Mouse (Mus musculus) CH12.LX (cell line): ENCODE results near the gene Wdr5. TPM values are rescaled to one million over a fixed set of nuclear protein-coding genes. Genes with fewer than 3 reads are reported as not detected.

ENCODE experiments used
- DNase-seq: peaks from one replicate; pipeline ENCODE4 v3.0.0-alpha.2; 2013; ENCODE audit errors: extremely low read depth
- H3K27ac ChIP-seq: 2 replicates; pipeline ENCODE4 v1.5.1; 2012; ENCODE audit warnings: low read depth, mild to moderate bottlenecking, control low read depth, moderate library complexity; ENCODE audit not compliant: insufficient read depth
- H3K27me3 ChIP-seq: replicated peaks from 2 replicates; pipeline ENCODE3; 2012; ENCODE audit warnings: inconsistent platforms
- H3K36me3 ChIP-seq, 2 experiments: replicated peaks in 1 of 2; 2 replicates each; pipeline versions ENCODE3 to v1.6.1; 2012; ENCODE audit warnings: inconsistent platforms in 1 of 2, low read length in 1 of 2, mild to moderate bottlenecking in 1 of 2, mixed read lengths in 1 of 2, moderate library complexity in 1 of 2; ENCODE audit not compliant: control insufficient read depth in 1 of 2, insufficient read depth in 1 of 2
- H3K4me1 ChIP-seq, 2 experiments: 2 replicates each; pipeline ENCODE4 v1.6.1; 2012; ENCODE audit warnings: inconsistent platforms in 1 of 2, moderate library complexity in 1 of 2; ENCODE audit not compliant: insufficient read depth in 2 of 2, control insufficient read depth in 1 of 2
- H3K4me2 ChIP-seq: 2 replicates; pipeline ENCODE4 v1.6.1; 2012; ENCODE audit warnings: low read depth, mild to moderate bottlenecking, control low read depth; ENCODE audit not compliant: poor library complexity, insufficient read depth, severe bottlenecking
- H3K4me3 ChIP-seq, 3 experiments: fragments of 150-350 bp in 1 of 3; sonication (generic) in 1 of 3; replicated peaks in 1 of 3; 2 replicates each; pipeline versions ENCODE3 to v1.5.1; 2011 to 2012; ENCODE audit warnings: low read depth in 2 of 3, low read length in 2 of 3, mild to moderate bottlenecking in 2 of 3, moderate library complexity in 2 of 3, control low read depth in 1 of 3, improper control_type of control experiment in 1 of 3, inconsistent platforms in 1 of 3, mixed read lengths in 1 of 3; ENCODE audit not compliant: poor library complexity in 1 of 3
- H3K79me2 ChIP-seq: replicated peaks from 2 replicates; pipeline ENCODE4 v1.6.1; 2012; ENCODE audit warnings: mild to moderate bottlenecking, moderate library complexity; ENCODE audit not compliant: control insufficient read depth, poor library complexity, insufficient read depth, severe bottlenecking; ENCODE audit errors: extremely low read depth
- H3K9ac ChIP-seq: 2 replicates; pipeline ENCODE4 v1.6.1; 2012; ENCODE audit warnings: low read depth, mild to moderate bottlenecking, control low read depth, moderate library complexity; ENCODE audit not compliant: insufficient read depth
- H3K9me3 ChIP-seq: replicated peaks from 2 replicates; pipeline ENCODE3; 2012; ENCODE audit warnings: low read length, inconsistent platforms, mixed read lengths
- CHD2 ChIP-seq: IDR thresholded peaks from 2 replicates; pipeline ENCODE4 v1.6.1; 2011; ENCODE audit warnings: low read length, improper control_type of control experiment
- CTCF ChIP-seq, 2 experiments: IDR thresholded peaks in 1 of 2; conservative IDR thresholded peaks in 1 of 2; 2 replicates each; pipeline ENCODE4 v1.5.1; 2011 to 2012; ENCODE audit warnings: low read depth in 2 of 2, low read length in 2 of 2, improper control_type of control experiment in 1 of 2, inconsistent platforms in 1 of 2, mild to moderate bottlenecking in 1 of 2, moderate library complexity in 1 of 2
- ETS1 ChIP-seq: conservative IDR thresholded peaks from 2 replicates; pipeline ENCODE4 v1.6.1; 2012; ENCODE audit warnings: low read depth, mild to moderate bottlenecking, inconsistent platforms, low read length, improper control_type of control experiment, moderate library complexity
- HCFC1 ChIP-seq: IDR thresholded peaks from 2 replicates; pipeline ENCODE4 v1.6.1; 2012; ENCODE audit warnings: low read depth, mild to moderate bottlenecking, inconsistent platforms, low read length, improper control_type of control experiment
- IRF4 ChIP-seq: IDR thresholded peaks from 2 replicates; pipeline ENCODE4 v1.6.1; 2014; ENCODE audit warnings: low read depth, mild to moderate bottlenecking, inconsistent platforms, low read length, improper control_type of control experiment
- JUN ChIP-seq: IDR thresholded peaks from 2 replicates; pipeline ENCODE4 v1.6.1; 2011; ENCODE audit warnings: low read depth, mild to moderate bottlenecking, low read length, improper control_type of control experiment, moderate library complexity; ENCODE audit not compliant: insufficient read depth
- JUND ChIP-seq: conservative IDR thresholded peaks from 2 replicates; pipeline ENCODE4 v1.6.1; 2011; ENCODE audit warnings: low read depth, low read length, improper control_type of control experiment
- MAFK ChIP-seq: IDR thresholded peaks from 2 replicates; pipeline ENCODE4 v1.6.1; 2011; ENCODE audit warnings: low read length, improper control_type of control experiment; ENCODE audit not compliant: insufficient replicate concordance
- MAX ChIP-seq: IDR thresholded peaks from 2 replicates; pipeline ENCODE4 v1.6.1; 2011; ENCODE audit warnings: low read length, improper control_type of control experiment
- NRF1 ChIP-seq: IDR thresholded peaks from 2 replicates; pipeline ENCODE4 v1.6.1; 2014; ENCODE audit warnings: low read depth, mild to moderate bottlenecking, inconsistent platforms, low read length, improper control_type of control experiment, moderate library complexity
- RAD21 ChIP-seq: IDR thresholded peaks from 2 replicates; pipeline ENCODE4 v1.6.1; 2011; ENCODE audit warnings: low read depth, mild to moderate bottlenecking, low read length, improper control_type of control experiment, moderate library complexity
- RCOR1 ChIP-seq: conservative IDR thresholded peaks from 2 replicates; pipeline ENCODE4 v1.6.1; 2012; ENCODE audit warnings: low read depth, mild to moderate bottlenecking, inconsistent platforms, low read length, improper control_type of control experiment
- SMC3 ChIP-seq: IDR thresholded peaks from 2 replicates; pipeline ENCODE4 v1.6.1; 2011; ENCODE audit warnings: low read depth, low read length, improper control_type of control experiment
- UBTF ChIP-seq: IDR thresholded peaks from 2 replicates; pipeline ENCODE4 v1.6.1; 2012; ENCODE audit warnings: low read depth, mild to moderate bottlenecking, inconsistent platforms, low read length, improper control_type of control experiment, moderate library complexity
- USF1 ChIP-seq: IDR thresholded peaks from 2 replicates; pipeline ENCODE4 v1.6.1; 2014; ENCODE audit warnings: low read depth, mild to moderate bottlenecking, inconsistent platforms, low read length, improper control_type of control experiment
- ZC3H11A ChIP-seq: IDR thresholded peaks from 2 replicates; pipeline ENCODE4 v1.6.1; 2012; ENCODE audit warnings: low read depth, mild to moderate bottlenecking, inconsistent platforms, low read length, improper control_type of control experiment
- dilution Hi-C: fragments of 300-500 bp; cut with MboI; formaldehyde crosslinking; loops from 2 replicates; pipeline ENCODE4 v1.14.3; 2020; ENCODE audit warnings: low sequenced_read_pairs; ENCODE audit not compliant: extremely low pct_unique_long_range_greater_than_20kb, extremely low pct_ligation_motif_present
- in situ Hi-C: fragments of 300-500 bp; cut with MboI; formaldehyde crosslinking; loops from 3 replicates; pipeline ENCODE4 v1.14.3; 2019; ENCODE audit warnings: low sequenced_read_pairs, low pct_ligation_motif_present, low pct_unique_long_range_greater_than_20kb, mixed read lengths
- polyA plus RNA-seq: library from polyadenylated mRNA; unstranded; fragments of >175 nt; gene quantifications from 2 replicates; pipeline ENCODE4 v1.2.1, GENCODE M21; 2012; ENCODE audit warnings: low read depth; ENCODE audit not compliant: insufficient read length
- total RNA-seq, 2 experiments: library from RNA; depleted of rRNA; stranded (reverse); fragments of 300-350 nt in 1 of 2; fragments of >200 nt in 1 of 2; gene quantifications; 2 replicates each; pipeline ENCODE4 v1.2.3; 2012 to 2014

Gene Wdr5
- total and polyA plus RNA-seq, 3 experiments: 33.9 to 56.0 (median 54.8) TPM

DNA sequence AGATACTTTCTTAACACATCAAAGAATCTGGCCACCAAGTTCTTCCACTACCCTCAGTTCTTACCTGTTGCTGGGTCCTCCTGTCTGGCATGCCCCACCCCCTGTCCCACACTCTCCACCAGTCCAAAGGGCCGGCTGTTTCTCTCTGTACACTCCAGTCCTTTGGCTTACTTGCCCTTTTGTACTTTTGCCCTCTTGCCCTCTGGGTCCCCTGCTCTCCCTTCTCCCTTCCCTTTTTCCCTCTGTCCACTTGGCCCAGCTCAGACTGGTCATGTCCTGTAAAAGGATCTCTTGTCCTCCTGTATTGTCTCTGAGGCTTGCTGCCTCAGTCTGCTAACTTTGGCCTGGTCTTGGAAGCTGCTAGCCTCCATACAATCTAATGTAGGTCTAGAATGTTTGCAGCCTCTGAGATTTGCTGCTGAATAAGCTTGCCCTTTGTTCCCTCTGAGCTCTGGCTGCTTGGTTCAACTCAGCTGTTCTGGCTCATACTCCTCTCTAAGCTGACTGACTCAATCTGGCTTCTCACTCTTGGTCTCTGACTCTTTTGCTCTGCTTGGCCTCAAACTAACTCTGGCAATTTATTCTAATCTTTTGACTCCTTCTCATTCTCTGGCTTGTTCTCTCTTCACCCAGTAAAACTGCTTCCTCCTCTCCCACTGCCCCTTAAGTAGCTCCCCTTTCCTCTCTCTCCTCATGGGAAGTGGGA, 33.9 kb downstream of the Wdr5 start:
- Histone ChIP-seq H3K4me2 (no peak overlapping the region), H3K4me3 (no peak overlapping the region), H3K9me3 (peaks cover 21% of the 10 kb centered on the region), H3K79me2 (no peaks in the 10 kb centered on the region), H3K4me1 (no peaks in the 10 kb centered on the region; a peak in 1 of 4 replicates), H3K27me3 (peaks cover 6% of the 10 kb centered on the region), H3K36me3 (peaks cover 0 to 2% of the 10 kb centered on the region in 2 experiments), H3K27ac (no peak overlapping the region), H3K9ac (no peak overlapping the region)
- in situ Hi-C loops: no loop called here
- no peak for TF ChIP-seq ETS1
- dilution Hi-C loops: no loop called here
- no peak for DNase-seq

DNA sequence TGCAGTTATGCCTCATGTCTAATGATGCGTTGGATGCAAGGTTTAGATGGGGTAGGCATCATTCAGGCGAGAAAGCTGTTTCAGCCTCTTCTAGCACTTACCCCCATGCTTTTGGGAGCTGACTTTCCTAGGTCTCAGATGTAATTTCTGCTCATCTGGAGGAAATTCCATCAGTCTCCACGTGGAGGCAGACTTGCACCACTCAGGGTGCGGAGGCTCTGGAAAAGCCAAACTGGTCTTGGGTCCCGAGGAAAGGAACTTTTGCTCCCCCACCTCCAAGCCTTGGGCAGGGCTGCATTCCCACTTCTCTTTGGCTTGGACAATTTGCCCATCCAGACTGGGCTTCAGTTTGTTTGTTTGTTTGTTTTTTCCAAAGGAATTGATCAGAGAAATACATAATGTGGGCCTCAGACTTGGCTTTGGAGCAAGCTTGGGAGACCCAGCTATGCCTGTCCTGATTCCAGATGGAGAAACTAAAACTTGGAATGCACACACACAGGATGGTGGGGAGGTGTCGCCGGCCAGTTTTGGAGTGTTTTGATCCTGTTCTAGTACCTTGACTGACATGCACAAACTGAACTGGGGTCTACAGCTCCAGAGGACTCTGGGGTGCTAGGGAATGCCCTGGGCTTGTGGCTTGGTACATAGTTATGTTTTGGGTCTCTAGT, 37.8 kb downstream of the Wdr5 start:
- peak; percentile 79 for TF ChIP-seq ZC3H11A
- TF ChIP-seq NRF1: no peak
- peak; percentile 15; the same call in 1 of the 2 replicates for TF ChIP-seq IRF4
- TF ChIP-seq ETS1: no peak
- no peak for TF ChIP-seq JUN
- no peak for TF ChIP-seq HCFC1
- peak; percentile 94 for TF ChIP-seq SMC3
- peak; percentile 71 to 96 for TF ChIP-seq CTCF (conservative IDR thresholded peaks at IDR 0.05 in 1 of 2, IDR thresholded peaks at IDR 0.05 in 1 of 2; ENCODE audit: low read depth in 2 of 2, low read length in 2 of 2)
- peak; percentile 95 for TF ChIP-seq RAD21
- TF ChIP-seq JUND: no peak
- TF ChIP-seq RCOR1: no peak
- TF ChIP-seq USF1: no peak
- TF ChIP-seq CHD2: no peak
- no peak for TF ChIP-seq UBTF
- no peak for TF ChIP-seq MAFK
- 0 out of 2 replicates have a peak, but pooled peaks have one; percentile 18 for TF ChIP-seq MAX
- dilution Hi-C loops: no loop called here
- DNase-seq: peak; percentile 49
- H3K36me3 ChIP-seq: no peaks in the 10 kb centered on the region
- no peaks in the 10 kb centered on the region; a peak in 1 of 4 replicates for H3K4me1 ChIP-seq
- no peak overlapping the region for H3K4me3 ChIP-seq
- no peak overlapping the region for H3K9ac ChIP-seq
- in situ Hi-C loops: loop anchor here (5.0 to 25.0 kb wide), 2 partner anchors 200 to 410 kb away; no protein-coding TSS in a partner anchor
- H3K9me3 ChIP-seq: peaks cover 10% of the 10 kb centered on the region
- no peak overlapping the region for H3K4me2 ChIP-seq
- H3K27ac ChIP-seq: no peak overlapping the region
- H3K79me2 ChIP-seq: no peaks in the 10 kb centered on the region
- H3K27me3 ChIP-seq: peaks cover 36% of the 10 kb centered on the region
